Mouse (Mus musculus): Measurements from ENCODE around the gene Gpi1. TPM values are rescaled to one million over a fixed set of nuclear protein-coding genes. Genes with fewer than 3 reads are reported as not detected.
A peak's percentile ranks its signal among the peaks of the same experiment; 100 is the strongest.

Gpi1 gene
- 265 and 302 TPM in 2 replicates for polyA plus RNA-seq (2014; fragmentation: Nextera tagmentation; extraction: Ambion mirVana)

DNA sequence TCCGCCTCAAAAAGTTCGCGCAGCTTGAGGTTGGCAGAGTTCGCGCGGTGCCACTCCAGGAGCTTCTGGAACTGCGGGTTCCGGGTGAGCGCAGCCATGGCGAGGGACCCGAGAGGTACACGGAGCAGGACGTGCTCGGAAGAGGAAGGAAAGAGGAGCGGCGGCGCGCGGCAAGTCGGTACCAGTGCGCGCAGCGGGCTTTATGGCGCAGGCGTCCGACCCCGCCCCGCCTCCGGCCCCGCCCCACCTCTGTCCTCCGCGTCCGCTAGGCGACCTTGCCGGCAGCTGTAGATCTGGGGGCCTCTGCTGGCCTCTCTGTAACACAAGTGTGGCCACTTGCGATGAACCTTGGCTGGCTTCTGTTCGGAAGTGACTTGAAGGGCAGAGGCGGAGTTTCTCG lies at the start of gene Gpi1:
Gene Gpi1, minus strand, starts transcription at position 221 of the 400 bp plus-strand sequence.
- DNase-seq (ENCODE audit: low spot score), result peak; percentile 83
- H3K9me3 ChIP-seq (ENCODE audit: control insufficient read depth, low read length), result no peaks in the 10 kb centered on the region
- peak within 1 kb of the TSS; percentile 71 for H3K4me2 ChIP-seq (replicated peaks)
- peak; percentile 62 for ATAC-seq (ENCODE audit: low FRiP score)
- H3K4me1 ChIP-seq (replicated peaks; ENCODE audit: control insufficient read depth, insufficient read depth, low read length), result peaks cover 27% of the 10 kb centered on the region
- H3K9ac ChIP-seq, result peak within 1 kb of the TSS; percentile 73
- WGBS, result under 1% methylated on average over 34 of the region's 39 CpGs
- no peaks in the 10 kb centered on the region for H3K27me3 ChIP-seq (ENCODE audit: control insufficient read depth, insufficient read depth, low read length)
- H3K36me3 ChIP-seq (replicated peaks; ENCODE audit: control insufficient read depth, insufficient read depth), result peaks cover 25% of the 10 kb centered on the region
- H3K4me3 ChIP-seq (replicated peaks; ENCODE audit: low read length), result peak within 1 kb of the TSS; percentile 78
- H3K27ac ChIP-seq, result peak within 1 kb of the TSS; percentile 75

DNA sequence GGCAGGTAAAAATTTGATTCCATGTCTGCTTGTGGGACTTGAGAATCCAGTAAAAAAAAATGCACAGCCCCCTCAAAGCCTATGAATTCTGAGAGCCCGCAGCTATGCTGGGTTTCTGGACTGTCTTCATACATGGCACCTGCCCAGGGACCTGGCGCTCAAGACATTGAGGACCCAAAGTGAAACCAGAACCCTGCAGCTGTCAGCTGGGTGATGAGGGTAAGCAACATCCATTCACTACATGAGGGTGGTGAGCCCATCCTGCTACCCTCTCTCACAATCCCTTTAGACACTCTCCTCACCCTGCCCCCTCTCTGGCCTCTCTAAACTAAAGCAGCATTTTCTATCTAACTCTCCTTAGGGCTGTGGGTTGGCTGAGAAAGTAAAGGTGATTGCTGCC lies 47.5 kb upstream of the Gpi1 start:
- no peak overlapping the region for H3K4me3 ChIP-seq (replicated peaks; ENCODE audit: low read length)
- peaks cover 14% of the 10 kb centered on the region; the same call in 1 of the 2 replicates for H3K36me3 ChIP-seq (replicated peaks; ENCODE audit: control insufficient read depth, insufficient read depth)
- H3K27ac ChIP-seq, result no peak overlapping the region
- H3K4me1 ChIP-seq (replicated peaks; ENCODE audit: control insufficient read depth, insufficient read depth, low read length), result no peaks in the 10 kb centered on the region
- no peaks in the 10 kb centered on the region for H3K27me3 ChIP-seq (ENCODE audit: control insufficient read depth, insufficient read depth, low read length)
- ATAC-seq (ENCODE audit: low FRiP score) (no peak), DNase-seq (ENCODE audit: low spot score) (no peak)
- H3K4me2 ChIP-seq (replicated peaks), result no peak overlapping the region
- H3K9ac ChIP-seq, result no peak overlapping the region
- WGBS, result 98% methylated on average over 2 of the region's 2 CpGs
- no peaks in the 10 kb centered on the region for H3K9me3 ChIP-seq (ENCODE audit: control insufficient read depth, low read length)

DNA sequence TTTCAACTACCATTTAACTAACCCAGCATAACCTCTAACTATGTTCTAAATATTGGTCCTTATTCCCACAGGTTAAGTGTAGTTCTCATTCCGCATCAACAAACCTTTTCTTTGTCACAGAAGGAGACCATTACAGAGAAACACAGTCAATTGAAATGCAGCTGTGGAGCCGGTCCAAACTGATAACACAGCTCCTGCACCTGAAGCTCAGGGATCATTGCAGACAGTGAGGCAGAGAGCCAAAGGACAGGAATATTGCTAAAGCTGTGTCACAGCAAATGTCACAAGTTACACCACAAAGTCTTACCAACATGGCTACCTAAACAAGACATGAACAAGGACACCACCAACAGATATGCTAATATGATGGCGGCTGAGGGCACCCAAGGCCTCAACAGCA lies 45.9 kb upstream of the Gpi1 start:
- DNase-seq (ENCODE audit: low spot score) (no peak), ATAC-seq (ENCODE audit: low FRiP score) (no peak)
- Histone ChIP-seq H3K36me3 (replicated peaks; ENCODE audit: control insufficient read depth, insufficient read depth) (0 out of 2 replicates have a peak, but pooled peaks cover 6% of the 10 kb centered on the region), H3K27ac (no peak overlapping the region), H3K9me3 (ENCODE audit: control insufficient read depth, low read length) (no peaks in the 10 kb centered on the region), H3K4me2 (replicated peaks) (no peak overlapping the region), H3K9ac (no peak overlapping the region), H3K4me1 (replicated peaks; ENCODE audit: control insufficient read depth, insufficient read depth, low read length) (no peaks in the 10 kb centered on the region), H3K27me3 (ENCODE audit: control insufficient read depth, insufficient read depth, low read length) (no peaks in the 10 kb centered on the region), H3K4me3 (replicated peaks; ENCODE audit: low read length) (no peak overlapping the region)
- WGBS, result 89% methylated on average over 3 of the region's 3 CpGs

DNA sequence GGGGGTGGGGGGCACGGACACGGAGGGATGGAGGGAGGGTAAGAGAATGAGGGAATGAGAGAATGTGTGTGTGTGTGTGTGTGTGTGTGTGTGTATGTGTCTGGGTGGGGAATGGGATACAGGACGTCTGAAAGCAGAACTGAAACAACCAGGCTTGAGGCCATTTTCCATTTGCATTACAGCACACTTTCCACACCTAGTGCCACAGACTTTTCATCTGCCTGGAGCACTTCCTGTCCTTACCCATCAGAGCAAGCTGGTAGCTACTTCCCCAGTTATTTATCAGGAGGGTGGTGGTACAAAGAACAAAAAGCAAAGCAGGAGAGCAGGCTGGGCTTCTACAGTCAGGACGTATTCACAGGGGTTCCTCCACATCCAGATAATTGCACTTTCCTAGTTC lies 42.3 kb upstream of the Gpi1 start:
- DNase-seq (ENCODE audit: low spot score) (no peak), ATAC-seq (ENCODE audit: low FRiP score) (no peak)
- H3K4me1 ChIP-seq (replicated peaks; ENCODE audit: control insufficient read depth, insufficient read depth, low read length), result no peaks in the 10 kb centered on the region
- no peak overlapping the region for H3K27ac ChIP-seq
- H3K9ac ChIP-seq, result no peak overlapping the region
- H3K27me3 ChIP-seq (ENCODE audit: control insufficient read depth, insufficient read depth, low read length), result no peaks in the 10 kb centered on the region
- H3K4me3 ChIP-seq (replicated peaks; ENCODE audit: low read length), result no peak overlapping the region
- H3K36me3 ChIP-seq (replicated peaks; ENCODE audit: control insufficient read depth, insufficient read depth), result 0 out of 2 replicates have a peak, but pooled peaks cover 2% of the 10 kb centered on the region
- WGBS, result 74% methylated on average over 4 of the region's 4 CpGs
- no peaks in the 10 kb centered on the region for H3K9me3 ChIP-seq (ENCODE audit: control insufficient read depth, low read length)
- no peak overlapping the region for H3K4me2 ChIP-seq (replicated peaks)

DNA sequence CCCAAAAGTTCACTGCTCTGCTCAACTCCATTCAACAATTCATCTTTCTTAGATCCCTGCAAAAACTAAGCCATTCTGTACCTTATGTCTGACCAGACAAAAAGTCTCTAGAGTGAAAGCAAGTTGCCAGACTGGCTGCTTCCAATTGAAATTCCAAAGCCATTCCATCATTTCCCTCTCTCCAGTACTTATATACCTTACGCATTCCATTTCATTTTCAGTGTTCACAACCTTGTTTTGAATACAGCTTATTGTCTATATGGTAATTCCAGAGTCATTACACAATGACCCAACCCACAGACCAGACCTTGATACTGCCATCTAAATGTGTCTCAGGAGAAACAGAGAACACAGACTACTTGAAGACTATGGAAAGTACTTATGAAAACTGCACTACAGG lies 38.3 kb upstream of the Gpi1 start:
- H3K4me1 ChIP-seq (replicated peaks; ENCODE audit: control insufficient read depth, insufficient read depth, low read length), result no peaks in the 10 kb centered on the region
- H3K9me3 ChIP-seq (ENCODE audit: control insufficient read depth, low read length), result no peaks in the 10 kb centered on the region
- no peaks in the 10 kb centered on the region for H3K27me3 ChIP-seq (ENCODE audit: control insufficient read depth, insufficient read depth, low read length)
- no peak overlapping the region for H3K4me2 ChIP-seq (replicated peaks)
- H3K4me3 ChIP-seq (replicated peaks; ENCODE audit: low read length), result no peak overlapping the region
- peaks cover 1% of the 10 kb centered on the region; the same call in 1 of the 2 replicates for H3K36me3 ChIP-seq (replicated peaks; ENCODE audit: control insufficient read depth, insufficient read depth)
- ATAC-seq (ENCODE audit: low FRiP score) (no peak), DNase-seq (ENCODE audit: low spot score) (no peak)
- no peak overlapping the region for H3K9ac ChIP-seq
- WGBS, result 68% methylated on average over 1 of the region's 1 CpGs
- no peak overlapping the region for H3K27ac ChIP-seq

DNA sequence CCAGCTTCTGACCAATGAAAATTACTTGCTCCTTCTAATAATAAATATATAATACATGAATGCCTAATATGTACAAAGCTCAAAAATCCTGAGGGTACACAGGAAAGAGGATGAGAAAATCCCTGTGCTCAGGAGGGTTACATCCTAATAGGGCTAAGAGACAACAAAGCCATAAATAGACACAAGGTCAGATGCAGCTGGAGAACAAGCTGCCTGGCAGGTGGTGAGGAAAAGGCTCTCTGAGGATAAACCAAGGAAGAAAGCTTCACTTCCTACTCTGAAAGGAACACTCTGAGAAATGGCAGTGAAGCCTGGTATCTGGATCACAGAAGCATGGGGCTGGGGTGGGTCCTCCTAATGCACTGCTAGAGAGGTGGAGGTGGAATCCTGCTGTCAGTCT lies 36.3 kb upstream of the Gpi1 start:
- Histone ChIP-seq H3K9ac (no peak overlapping the region), H3K4me2 (replicated peaks) (no peak overlapping the region), H3K27me3 (ENCODE audit: control insufficient read depth, insufficient read depth, low read length) (no peaks in the 10 kb centered on the region), H3K4me3 (replicated peaks; ENCODE audit: low read length) (no peak overlapping the region), H3K27ac (no peak overlapping the region), H3K4me1 (replicated peaks; ENCODE audit: control insufficient read depth, insufficient read depth, low read length) (no peaks in the 10 kb centered on the region), H3K9me3 (ENCODE audit: control insufficient read depth, low read length) (no peaks in the 10 kb centered on the region), H3K36me3 (replicated peaks; ENCODE audit: control insufficient read depth, insufficient read depth) (peaks cover 21% of the 10 kb centered on the region)
- ATAC-seq (ENCODE audit: low FRiP score) (no peak), DNase-seq (ENCODE audit: low spot score) (no peak)

DNA sequence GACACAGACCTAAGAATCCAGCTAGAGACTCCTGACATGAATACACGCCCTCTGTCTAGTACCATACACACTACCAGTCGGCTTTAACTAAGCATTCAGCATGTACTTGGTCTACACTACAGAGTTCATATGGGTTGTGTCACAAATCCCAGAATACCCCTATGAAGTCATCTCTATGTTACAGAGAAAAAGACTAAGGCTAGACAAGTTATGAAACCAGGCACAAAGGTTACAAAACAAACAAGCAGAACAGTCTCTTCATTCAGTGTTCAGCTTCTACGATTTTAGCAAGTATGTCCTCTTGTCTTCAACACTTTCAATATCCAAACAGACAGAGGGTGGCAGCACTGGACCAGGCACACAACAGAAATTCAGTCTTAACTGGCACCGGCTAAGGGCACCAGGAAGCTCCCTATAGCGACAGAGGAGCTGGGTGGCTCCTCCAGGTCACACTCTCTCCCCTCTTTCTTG lies 35.8 kb upstream of the Gpi1 start:
- Histone ChIP-seq H3K9me3 (ENCODE audit: control insufficient read depth, low read length) (no peaks in the 10 kb centered on the region), H3K27ac (no peak overlapping the region; the same call in 1 of the 2 replicates), H3K4me3 (replicated peaks; ENCODE audit: low read length) (no peak overlapping the region), H3K4me1 (replicated peaks; ENCODE audit: control insufficient read depth, insufficient read depth, low read length) (no peaks in the 10 kb centered on the region), H3K4me2 (replicated peaks) (no peak overlapping the region), H3K36me3 (replicated peaks; ENCODE audit: control insufficient read depth, insufficient read depth) (peaks cover 24% of the 10 kb centered on the region), H3K9ac (no peak overlapping the region), H3K27me3 (ENCODE audit: control insufficient read depth, insufficient read depth, low read length) (no peaks in the 10 kb centered on the region)
- DNase-seq (ENCODE audit: low spot score) (peak; percentile 44), ATAC-seq (ENCODE audit: low FRiP score) (no peak)
- WGBS, result 64% methylated on average over 5 of the region's 5 CpGs

DNA sequence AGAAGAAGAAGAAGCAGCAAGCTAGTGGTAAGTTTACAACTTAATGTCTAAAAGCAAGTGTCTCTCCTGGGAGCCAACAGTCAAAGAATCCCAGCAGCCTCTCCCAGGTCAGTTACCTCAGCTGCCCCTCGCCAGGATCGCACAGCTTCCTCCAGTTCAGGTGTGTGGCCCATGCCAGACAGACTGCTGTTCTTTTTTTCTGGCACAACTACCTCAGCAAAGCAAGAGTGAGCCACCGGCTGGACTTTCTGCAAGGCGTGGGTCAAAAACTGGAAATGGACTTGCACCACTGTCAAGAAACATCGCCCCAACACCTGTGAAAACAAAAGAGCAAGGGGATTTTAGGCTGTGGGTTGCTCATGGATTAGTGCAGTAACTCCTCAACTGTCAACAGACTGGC lies 33.3 kb upstream of the Gpi1 start:
- Histone ChIP-seq H3K27ac (no peak overlapping the region), H3K36me3 (replicated peaks; ENCODE audit: control insufficient read depth, insufficient read depth) (peaks cover 41% of the 10 kb centered on the region), H3K4me3 (replicated peaks; ENCODE audit: low read length) (no peak overlapping the region), H3K27me3 (ENCODE audit: control insufficient read depth, insufficient read depth, low read length) (no peaks in the 10 kb centered on the region), H3K9me3 (ENCODE audit: control insufficient read depth, low read length) (no peaks in the 10 kb centered on the region), H3K4me1 (replicated peaks; ENCODE audit: control insufficient read depth, insufficient read depth, low read length) (no peaks in the 10 kb centered on the region), H3K4me2 (replicated peaks) (no peak overlapping the region), H3K9ac (no peak overlapping the region)
- ATAC-seq (ENCODE audit: low FRiP score) (no peak), DNase-seq (ENCODE audit: low spot score) (no peak)
- 91% methylated on average over 5 of the region's 5 CpGs for WGBS

DNA sequence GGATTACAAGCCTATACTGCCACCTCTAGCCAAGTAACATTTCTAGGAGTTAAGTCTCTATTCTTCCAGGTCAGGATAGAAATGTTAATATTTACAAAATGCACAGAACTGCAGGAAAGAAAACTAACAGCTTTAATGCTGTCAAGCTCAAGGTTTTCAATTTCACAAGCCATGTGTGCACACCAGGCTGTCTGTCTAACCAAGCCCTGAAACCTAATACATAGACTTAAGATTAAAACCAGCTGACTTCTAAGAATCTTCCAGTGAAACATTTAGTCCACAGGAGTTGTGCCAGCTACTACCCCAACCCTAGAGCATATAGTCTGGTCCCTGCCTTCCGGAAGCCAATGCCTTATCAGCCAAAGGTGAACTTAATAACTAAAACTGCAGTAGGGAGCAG lies 28.3 kb upstream of the Gpi1 start:
- H3K9me3 ChIP-seq (ENCODE audit: control insufficient read depth, low read length), result no peaks in the 10 kb centered on the region
- H3K4me2 ChIP-seq (replicated peaks), result no peak overlapping the region
- no peak overlapping the region for H3K9ac ChIP-seq
- H3K36me3 ChIP-seq (replicated peaks; ENCODE audit: control insufficient read depth, insufficient read depth), result peaks cover 87% of the 10 kb centered on the region
- no peak for ATAC-seq (ENCODE audit: low FRiP score)
- H3K27ac ChIP-seq, result no peak overlapping the region
- H3K4me1 ChIP-seq (replicated peaks; ENCODE audit: control insufficient read depth, insufficient read depth, low read length), result no peaks in the 10 kb centered on the region
- H3K4me3 ChIP-seq (replicated peaks; ENCODE audit: low read length), result no peak overlapping the region
- no peaks in the 10 kb centered on the region for H3K27me3 ChIP-seq (ENCODE audit: control insufficient read depth, insufficient read depth, low read length)
- no peak for DNase-seq (ENCODE audit: low spot score)
- 97% methylated on average over 1 of the region's 1 CpGs for WGBS

DNA sequence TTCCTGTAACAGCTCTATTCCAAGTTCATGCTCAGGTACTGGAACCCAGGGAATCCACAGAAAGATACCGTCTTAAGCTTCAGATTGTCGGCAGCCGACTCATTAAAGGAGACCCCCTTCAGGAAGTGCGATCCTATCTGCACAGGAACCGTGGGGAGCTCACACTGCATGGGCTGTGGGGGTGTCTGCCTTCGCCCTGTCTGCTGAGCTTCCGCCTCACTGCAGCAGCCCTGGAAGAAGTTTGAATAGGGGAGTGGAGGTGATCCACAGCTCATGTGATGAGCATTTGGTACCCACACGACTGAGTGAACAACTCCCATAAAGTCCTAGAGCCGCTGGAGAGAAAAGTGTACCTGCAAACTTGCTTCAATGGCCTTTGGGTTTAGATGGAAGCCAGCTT lies 27.1 kb upstream of the Gpi1 start:
- no peaks in the 10 kb centered on the region for H3K27me3 ChIP-seq (ENCODE audit: control insufficient read depth, insufficient read depth, low read length)
- H3K4me1 ChIP-seq (replicated peaks; ENCODE audit: control insufficient read depth, insufficient read depth, low read length), result no peaks in the 10 kb centered on the region
- ATAC-seq (ENCODE audit: low FRiP score), result no peak
- H3K4me2 ChIP-seq (replicated peaks), result no peak overlapping the region
- WGBS, result 88% methylated on average over 9 of the region's 9 CpGs
- no peak overlapping the region for H3K9ac ChIP-seq
- H3K4me3 ChIP-seq (replicated peaks; ENCODE audit: low read length), result no peak overlapping the region
- no peak overlapping the region for H3K27ac ChIP-seq
- H3K9me3 ChIP-seq (ENCODE audit: control insufficient read depth, low read length), result no peaks in the 10 kb centered on the region
- DNase-seq (ENCODE audit: low spot score), result no peak
- peaks cover 87% of the 10 kb centered on the region for H3K36me3 ChIP-seq (replicated peaks; ENCODE audit: control insufficient read depth, insufficient read depth)

Data from hindbrain, embryonic 14.5 days (tissue).